Mouse (Mus musculus): ENCODE results near the gene Gm28053.

Gene Gm28053

DNA sequence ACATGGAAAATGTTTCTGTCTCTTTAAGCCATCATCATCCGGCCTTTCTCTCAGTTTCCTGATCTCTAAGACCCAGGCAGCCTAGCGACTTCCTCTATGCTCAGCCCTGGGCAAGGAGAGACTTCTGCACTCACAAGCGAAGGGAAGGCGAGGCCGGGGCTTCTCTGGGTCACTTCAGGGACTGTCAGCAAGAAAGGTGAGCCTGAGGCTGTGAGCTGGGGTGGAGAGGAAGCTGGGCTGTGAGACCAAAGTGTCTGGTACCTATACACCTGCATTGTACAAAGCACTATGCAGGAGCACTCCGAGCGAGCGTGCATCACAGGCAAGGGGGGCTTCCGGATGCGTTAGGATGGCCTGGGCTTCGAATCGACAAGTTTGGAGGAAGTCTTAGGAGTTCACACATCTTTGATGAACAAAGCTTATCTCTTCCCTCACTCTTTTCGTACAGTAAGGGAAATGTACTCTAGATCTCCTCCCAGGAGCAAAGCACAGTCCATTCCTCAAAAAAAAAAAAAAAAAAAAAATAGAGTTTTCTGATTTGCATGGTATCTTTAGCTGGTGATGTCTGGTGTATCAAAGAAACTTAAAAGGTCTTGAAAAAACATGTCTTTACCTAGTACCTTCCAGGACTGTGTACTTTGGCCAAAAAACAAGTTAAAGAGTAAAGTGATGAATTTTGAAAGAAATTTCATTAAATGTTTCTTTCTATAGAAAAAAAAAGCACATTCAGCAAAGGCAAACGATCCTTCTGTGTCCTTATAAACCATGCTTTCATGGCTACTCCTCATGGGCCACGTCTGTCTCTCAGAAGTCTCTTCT lies 20.8 kb downstream of the Gm28053 start, which contains the start of gene Gimap1:
Gene Gimap1, plus strand, starts transcription at position 94 of the 819 bp plus-strand sequence.
- in situ Hi-C loops (cut with MboI, MseI): loop anchor here in 1 of 2 experiments (5.0 kb wide), 1 partner anchor 92 kb away; the partner anchor contains the start of gene Gimap8

DNA sequence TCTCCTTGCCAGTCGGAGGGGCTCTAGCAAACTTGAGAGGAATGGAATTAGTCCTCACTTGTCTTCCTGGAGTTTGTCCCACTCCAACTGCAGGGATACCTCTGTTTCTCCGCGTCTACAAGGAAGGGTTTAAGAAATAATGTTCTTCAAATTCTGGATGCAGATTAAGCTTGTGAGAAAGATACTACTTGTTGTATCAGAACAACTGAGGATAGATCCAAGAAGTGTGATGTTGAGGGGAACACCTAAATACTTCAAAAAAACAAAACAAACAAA lies 21.3 kb downstream of the Gm28053 start:
- in situ Hi-C loops (cut with MboI, MseI): loop anchor here (5.0 to 10.0 kb wide), 2 partner anchors 55 to 92 kb away; partner anchors contain the start of genes Gimap4 (in 1 of the 2) and Gimap8 (in 1 of the 2)

DNA sequence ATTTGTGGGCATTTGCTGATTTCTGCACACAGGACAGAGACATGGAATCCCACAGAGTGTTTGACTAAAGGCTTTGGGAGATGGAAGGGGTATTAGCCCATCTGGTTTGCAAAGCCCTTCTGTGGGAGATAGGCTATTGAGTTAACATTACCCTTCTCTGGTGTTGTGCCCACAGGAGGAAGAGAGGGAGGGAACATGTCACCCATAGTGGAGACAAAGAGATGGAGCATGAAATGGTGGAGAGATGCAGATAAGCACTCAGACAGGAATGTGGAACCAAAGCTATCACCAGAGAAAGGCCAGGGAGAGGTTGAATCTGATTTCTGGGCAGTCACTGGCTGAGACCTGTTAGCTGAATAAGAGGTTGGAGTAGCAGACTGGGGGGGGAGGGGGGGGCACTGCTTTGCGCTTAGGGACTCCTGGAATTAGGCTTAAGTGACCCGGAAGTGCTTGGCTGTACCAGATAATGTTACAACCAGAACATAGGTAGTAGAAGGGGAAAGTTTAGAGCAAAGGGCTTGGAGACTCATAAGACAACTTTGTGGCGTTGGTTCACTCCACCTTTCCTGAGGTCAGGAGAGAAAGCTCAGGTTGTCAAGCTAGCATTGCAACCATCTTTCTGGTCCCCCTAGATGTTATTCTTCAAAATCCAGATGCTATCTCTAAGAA lies 22.2 kb downstream of the Gm28053 start:
- in situ Hi-C loops (cut with MboI, MseI): loop anchor here in 1 of 2 experiments (10.0 kb wide), 1 partner anchor 56 kb away; the partner anchor contains the start of gene Gimap4

DNA sequence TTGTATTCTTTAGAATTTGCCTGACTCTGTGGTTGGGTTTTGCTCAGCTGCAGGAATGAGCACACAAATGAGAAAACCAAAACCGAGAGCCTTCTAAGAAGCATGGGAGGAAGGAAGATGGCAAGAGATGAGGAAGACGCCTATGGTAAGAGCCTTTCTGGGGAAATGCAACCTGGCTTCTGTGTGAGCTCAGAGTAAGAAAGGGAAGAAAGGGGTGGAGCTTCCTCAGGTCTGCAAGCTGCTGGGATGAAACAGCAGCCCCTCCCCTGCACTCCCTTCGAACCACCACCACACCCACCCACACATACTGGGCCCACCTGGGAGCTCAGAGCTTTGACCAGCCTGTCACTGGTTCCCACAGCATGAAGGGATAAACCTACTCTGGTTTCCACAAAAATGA lies 22.9 kb downstream of the Gm28053 start:
- in situ Hi-C loops (cut with MboI, MseI): loop anchor here in 1 of 2 experiments (10.0 kb wide), 1 partner anchor 56 kb away; the partner anchor contains the start of gene Gimap4

DNA sequence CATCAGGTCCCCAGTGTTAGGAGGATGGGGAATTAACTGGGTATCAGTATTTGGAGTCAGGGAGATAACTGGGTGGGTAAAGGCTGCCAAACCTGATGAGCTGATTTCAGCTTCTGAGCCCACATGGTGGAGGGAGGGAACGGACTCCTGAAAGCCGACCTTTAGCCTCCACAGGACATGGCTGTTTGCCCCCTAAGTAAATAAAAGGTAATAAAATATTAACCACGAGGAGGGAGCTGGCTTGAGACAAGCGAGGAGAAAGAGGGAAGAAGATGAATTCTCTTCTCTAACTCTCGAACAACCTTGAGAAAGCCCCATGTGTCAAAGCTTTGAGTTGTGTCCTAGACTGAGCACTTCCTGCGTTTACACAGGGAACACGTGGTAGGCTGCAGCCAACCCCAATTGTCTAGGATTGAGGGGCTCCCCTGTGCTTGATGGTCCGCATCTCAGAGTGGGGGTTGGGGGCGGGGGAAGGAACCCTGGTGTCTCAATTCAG lies 23.4 kb downstream of the Gm28053 start:
- in situ Hi-C loops (cut with MboI, MseI): loop anchor here in 1 of 2 experiments (10.0 kb wide), 1 partner anchor 57 kb away; the partner anchor contains the start of gene Gimap4

DNA sequence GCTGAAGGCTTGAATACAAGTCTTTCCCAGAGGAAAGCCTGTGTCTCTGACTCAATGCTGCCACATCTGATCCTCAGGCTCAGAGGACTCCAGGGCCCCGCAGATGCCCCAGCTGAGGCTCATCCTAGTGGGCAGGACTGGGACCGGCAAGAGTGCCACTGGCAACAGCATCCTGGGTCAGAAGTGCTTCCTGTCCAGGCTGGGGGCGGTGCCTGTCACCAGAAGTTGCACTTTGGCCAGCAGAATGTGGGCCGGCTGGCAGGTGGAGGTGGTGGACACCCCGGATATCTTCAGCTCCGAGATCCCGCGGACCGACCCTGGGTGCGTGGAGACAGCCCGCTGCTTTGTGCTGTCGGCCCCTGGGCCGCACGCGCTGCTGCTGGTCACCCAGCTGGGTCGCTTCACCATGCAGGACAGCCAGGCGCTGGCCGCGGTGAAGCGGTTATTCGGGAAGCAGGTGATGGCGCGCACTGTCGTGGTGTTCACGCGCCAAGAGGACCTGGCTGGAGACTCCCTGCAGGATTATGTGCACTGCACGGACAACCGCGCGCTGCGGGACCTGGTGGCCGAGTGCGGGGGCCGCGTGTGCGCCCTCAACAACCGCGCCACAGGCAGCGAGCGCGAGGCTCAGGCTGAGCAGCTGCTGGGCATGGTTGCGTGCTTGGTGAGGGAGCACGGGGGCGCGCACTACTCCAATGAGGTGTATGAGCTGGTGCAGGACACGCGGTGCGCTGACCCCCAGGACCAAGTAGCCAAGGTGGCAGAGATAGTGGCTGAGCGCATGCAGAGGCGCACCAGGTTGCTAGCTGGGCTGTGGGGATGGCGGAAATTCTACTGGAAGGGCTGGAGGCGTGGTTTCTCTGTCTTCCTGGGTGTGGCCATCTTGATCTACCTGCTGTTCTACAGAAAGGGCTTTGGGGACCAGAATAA lies 24.3 kb downstream of the Gm28053 start:
- in situ Hi-C loops (cut with MboI, MseI): loop anchor here in 1 of 2 experiments (10.0 kb wide), 1 partner anchor 58 kb away; the partner anchor contains the start of gene Gimap4

DNA sequence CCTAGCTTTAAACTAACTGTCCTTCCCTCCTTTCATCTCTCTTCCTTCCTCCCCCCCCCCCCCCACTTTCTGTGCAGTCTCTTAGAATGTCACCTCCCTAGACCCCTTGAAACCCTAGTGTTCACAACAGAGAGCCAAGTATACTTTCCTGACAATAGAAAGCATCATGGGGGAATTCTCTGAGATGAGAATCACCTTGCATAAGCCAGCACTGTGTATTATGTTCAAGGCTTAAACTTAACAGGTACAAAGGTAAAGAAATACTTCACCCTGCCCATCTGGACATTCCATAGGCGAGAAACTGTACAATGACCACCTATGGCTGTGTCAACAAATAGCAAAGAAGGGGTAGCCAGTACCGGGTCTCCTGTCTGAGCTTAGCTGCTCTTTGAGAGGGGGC lies 27.1 kb downstream of the Gm28053 start:
- in situ Hi-C loops (cut with MboI, MseI): loop anchor here in 1 of 2 experiments (10.0 kb wide), 1 partner anchor 61 kb away; the partner anchor contains the start of gene Gimap4

DNA sequence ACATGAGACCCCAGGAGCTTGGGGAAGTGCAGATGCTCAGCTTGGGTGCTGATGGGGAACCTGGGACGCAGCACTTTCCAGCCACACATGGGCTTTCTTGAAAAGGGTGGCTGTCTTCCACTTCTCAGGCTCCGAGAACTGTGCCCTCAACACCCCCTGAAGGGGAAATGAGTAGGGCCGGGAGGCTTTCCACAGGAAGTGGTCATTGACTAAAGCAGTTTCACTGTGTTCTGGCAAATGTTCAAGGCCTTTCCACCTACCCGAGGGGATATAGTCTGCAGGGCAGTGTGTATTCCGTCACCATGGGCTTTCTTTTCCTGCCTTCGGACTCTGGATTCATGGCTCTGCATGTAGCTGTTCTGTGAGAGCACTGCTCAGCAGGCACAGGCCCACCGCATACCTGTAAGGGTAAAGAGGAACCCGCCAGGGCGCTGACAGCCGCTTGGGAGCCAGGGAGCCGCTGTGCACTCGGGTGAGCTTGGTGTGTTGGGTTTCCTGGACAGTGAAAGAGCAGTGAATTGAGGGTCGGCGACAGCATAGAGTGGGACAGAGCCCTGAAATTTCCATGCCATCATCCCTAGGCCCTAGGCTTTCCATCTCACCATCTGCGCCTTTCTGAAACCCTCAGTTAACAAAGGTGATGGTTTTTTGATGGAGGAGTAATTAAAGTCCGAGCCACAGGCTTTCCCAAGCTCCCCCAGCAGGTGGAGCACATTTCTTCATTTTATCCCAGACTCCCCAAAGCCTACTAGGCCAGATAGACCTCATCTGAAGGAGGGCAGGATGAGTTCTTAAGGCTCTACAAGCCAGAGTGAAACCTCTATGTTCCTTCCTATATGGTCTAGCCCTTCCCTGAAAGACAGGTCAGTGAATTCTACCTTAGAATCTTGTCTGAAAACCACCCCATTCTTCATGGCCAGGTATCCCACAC lies 27.8 kb downstream of the Gm28053 start, which contains the start of gene Gimap5:
Gene Gimap5, plus strand, starts transcription at position 239 of the 931 bp plus-strand sequence.
- in situ Hi-C loops (cut with MboI, MseI): loop anchor here in 1 of 2 experiments (10.0 kb wide), 1 partner anchor 61 kb away; the partner anchor contains the start of gene Gimap4

DNA sequence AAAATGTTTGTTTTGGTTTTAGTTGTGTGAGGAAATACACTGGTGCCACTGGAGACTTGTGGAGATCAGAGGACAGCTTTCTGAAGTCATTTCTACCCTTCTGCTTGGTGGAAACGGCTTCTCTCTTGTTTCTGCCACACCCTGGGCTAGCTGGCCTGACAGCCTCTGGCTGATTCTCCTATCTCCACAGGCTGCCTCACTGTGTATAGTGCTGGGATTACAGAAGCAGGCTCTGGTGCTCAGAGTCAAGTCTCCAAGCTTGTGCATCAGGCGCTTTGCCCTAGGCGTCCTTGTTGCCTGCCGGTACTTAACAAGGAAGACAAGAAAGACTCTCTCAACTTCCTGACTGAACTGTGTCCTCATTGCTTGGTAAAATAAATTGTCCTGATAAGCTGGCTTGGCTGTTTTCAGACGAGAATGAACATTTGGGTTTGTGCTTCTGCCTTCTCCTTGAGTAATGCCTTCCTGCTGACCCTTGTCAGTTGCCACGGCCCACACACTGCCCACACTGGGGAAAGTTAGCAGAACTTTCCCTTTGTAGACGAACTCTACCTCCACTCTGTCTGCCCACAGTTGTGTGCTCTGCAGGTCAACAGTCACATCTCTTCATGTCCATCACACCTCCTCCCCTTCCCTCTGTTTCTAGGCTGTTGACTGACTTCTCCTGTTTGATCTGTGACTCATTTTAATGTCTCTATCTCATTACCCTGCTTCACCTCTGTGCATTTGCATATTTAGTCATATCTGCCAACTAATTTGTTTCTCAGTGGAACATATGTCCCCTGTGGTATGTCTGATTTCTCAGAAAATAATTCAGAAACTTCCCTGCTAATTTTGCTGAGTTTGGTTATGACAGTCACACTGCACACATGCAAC lies 28.9 kb downstream of the Gm28053 start:
- in situ Hi-C loops (cut with MboI, MseI): loop anchor here in 1 of 2 experiments (10.0 kb wide), 1 partner anchor 63 kb away; the partner anchor contains the start of gene Gimap4

DNA sequence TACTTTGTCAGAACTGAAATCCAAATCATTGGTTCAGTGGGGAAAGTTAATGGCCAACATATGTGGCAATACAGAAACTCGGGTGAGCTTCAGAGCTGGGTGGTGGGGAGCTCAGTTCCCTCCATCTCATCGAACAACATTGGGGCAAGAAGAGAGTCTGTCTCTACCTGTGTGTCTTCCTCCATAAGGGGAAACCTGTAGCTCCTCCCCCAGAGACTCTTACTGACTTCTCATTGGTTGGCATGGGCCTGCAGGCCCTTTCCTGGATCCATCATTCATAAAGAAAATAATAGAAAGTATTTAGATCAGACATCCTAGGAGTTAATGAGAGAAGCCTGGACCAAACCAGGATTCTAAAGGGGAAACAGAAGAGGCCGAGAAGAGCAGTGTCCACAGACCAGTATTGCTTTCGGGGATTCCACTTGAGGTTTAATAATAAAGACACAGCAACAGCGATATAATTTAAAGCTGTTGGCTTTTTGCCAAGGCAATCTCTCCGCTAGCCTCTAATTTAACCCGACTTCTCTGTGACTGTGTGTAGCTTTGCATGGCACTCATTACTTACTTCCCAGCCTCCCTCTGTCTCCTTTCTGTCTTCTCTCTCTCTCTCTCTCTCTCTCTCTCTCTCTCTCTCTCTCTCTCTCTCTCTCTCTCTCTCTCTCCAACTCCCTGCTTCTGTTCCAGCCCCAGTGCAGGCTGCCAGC lies 45.3 kb downstream of the Gm28053 start:
- in situ Hi-C loops (cut with MboI, MseI): no loop called here

DNA sequence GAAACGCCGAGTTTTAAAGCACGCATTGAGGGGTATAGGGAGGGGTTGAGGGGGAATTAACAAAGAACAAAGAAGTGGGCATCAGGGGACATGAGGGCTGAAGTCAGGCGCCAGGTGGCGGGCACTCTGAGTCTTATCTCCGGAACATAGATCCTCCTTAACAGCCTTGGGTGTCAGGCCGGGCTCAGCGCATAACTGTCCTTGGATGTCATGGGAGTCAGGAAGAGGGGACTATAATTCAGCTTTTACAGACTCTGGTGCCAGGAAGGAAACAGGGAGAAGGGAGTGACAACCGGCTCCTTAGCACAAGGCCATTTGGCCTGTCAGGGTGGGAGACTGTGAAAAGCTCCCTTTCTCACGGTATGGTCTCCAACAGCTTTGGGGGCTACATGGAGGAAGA lies 46.1 kb downstream of the Gm28053 start:
- in situ Hi-C loops (cut with MboI, MseI): no loop called here

DNA sequence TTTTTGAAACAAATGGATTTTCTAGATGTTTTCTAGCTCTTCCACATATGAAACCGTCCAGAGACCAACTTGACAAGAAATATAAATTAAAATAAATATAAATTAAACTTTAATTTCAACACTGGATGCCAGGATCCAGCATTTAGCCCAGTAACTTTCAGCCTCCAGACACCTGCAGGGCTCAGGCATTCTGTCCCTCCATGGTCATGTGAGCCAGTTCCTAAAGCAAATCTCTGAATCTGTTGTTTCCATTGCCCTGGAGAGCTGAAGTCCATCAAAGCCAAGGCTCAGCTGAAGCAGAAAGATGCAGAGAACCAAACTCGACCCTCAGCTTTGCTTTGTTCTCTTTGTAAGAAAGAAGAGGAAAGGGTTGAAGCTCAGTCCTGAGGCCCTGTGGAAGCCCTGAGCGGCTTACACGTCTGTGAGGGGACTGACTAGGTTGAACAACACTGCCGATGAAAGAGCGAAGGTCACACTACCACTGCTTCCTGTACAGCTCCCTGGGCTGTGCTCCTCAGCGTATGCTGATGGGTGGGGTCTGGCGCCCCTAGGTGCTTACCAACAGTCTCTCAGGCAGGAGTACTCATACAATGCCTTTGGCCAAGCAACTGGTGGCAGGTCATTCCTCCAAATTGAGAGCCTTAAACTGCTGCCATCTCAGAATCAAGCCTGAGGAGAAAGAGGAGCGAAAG lies 49.9 kb downstream of the Gm28053 start:
- in situ Hi-C loops (cut with MboI, MseI): no loop called here

DNA sequence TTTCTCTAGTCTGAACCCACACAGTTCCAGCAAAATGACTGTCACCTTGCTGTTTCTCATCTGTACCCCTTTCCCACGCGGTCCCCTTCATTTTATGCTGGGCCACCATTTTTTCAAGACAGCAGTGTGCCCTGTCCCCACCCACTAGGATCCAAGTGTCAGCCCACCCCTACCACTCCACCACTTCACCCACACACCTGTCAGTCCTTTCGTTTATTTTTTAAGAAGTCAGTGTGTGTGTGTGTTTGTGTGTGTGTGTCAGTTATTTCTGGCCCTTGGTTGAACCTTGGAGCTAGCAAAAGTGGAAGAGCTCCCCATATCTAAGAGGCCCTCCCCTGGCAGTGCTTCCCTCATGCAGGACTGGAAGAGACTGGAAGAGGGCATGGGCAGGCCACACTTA lies 50.5 kb downstream of the Gm28053 start:
- in situ Hi-C loops (cut with MboI, MseI): no loop called here

DNA sequence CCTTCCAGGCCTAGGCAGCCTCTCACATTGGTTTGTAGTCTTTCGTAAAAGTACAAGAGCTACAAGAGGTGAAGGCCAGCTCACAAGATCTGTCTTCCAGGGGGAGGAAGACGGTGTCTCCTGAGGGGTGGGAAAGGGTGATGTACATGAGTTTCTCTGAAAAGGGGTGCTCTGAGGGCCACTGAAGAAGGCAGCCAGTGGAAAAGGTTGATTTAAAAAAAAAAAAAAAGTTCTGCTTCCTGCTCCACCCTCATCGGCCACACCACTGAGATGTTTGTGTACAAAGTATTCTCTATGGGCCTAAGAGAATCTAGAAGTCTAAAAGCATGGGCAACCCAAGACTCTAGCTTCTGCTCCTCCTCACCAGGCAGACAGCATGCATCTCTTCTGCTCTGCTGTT lies 52.3 kb downstream of the Gm28053 start, which contains the start of gene Gimap3:
Gene Gimap3, minus strand, starts transcription at position 156 of the 400 bp plus-strand sequence.
- in situ Hi-C loops (cut with MboI, MseI): loop anchor here (5.0 to 10.0 kb wide), 2 partner anchors 123 to 586 kb away; partner anchors contain the start of gene Gimap8 (in 2 of the 2)

DNA sequence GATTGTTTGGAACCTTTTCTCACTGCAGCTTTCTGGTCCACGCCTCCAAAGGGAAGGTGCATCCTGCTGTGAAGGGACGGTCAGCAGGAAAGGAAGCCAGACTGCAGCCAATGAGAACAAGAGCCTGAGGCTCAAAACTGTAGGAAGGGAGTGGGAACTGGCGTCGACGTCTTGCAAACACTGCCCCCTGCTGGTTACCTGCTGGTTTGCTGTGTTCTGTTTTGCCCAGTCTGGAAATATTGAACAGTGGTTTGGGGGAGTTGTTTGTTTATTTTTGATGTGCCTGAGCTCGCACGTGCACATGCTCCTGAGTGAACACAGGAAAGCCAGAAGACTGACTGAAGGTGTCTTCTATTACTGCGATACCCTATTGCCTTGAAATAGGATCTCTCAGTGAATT lies 53.6 kb downstream of the Gm28053 start:
- in situ Hi-C loops (cut with MboI, MseI): loop anchor here (5.0 to 10.0 kb wide), 2 partner anchors 125 to 587 kb away; partner anchors contain the start of gene Gimap8 (in 2 of the 2)

DNA sequence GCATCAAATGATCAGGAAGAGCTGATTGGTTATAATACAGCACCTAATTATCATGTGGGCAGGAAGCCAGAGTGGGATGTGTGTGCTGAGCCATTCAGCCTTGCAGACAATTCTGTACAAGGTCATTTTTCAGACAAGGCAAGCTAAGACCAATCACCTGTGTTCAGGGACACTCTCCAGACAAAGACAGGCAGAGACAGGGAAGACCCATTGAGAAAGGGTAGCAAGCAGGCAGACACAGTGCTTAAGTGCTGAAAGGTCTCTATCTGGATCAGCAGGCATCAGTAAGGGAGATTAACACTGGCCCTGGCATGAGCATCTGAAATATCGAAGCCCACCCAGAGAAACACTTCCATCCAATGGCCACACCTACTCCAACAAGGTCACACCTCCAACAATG lies 66.0 kb downstream of the Gm28053 start:
- in situ Hi-C loops (cut with MboI, MseI): loop anchor here in 1 of 2 experiments (10.0 kb wide), 1 partner anchor 490 kb away; no protein-coding TSS in a partner anchor

DNA sequence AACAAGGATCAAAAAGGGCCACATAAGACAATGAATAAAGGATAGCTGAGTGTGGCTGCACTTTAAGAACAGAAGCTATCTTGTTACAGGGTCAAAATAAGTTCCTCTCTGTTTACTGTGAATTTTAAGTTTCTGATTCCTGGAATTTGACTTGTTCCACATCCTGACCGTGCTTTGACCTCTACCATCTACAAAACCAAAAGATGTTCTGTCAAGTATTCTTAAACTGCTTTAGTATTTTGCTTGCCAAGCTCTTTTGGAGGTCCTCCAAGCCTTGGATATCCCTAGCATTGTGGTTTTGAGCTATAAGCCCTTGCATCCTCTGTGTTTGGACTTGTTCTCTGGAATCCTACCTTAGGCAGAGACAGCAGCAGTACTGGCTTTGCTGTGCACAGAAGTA lies 66.8 kb downstream of the Gm28053 start:
- in situ Hi-C loops (cut with MboI, MseI): loop anchor here in 1 of 2 experiments (10.0 kb wide), 1 partner anchor 490 kb away; no protein-coding TSS in a partner anchor

Data from T-helper 17 cell (primary cell).